Comparison of ENCODE assay signal across 8 mouse cellular contexts in genomic region chr11:67922755-67923125, GRCm38 (mm10). TPM values are rescaled to one million over a fixed set of nuclear protein-coding genes. Genes with fewer than 3 reads are reported as not detected.
DNase-seq lines count a peak whose midpoint lies in the region; ATAC-seq lines count a peak whose summit lies in the region.

No protein-coding gene starts in this region.

- intact Hi-C loops in heart, postnatal 10 days (cut with DNase I) = no loop called here

- ATAC-seq in forebrain, embryonic 14.5 days = peak; percentile 92

- DNase-seq in urinary bladder, adult 18-20 months (ENCODE audit: low spot score in 2 of 2) = peak; percentile 30 to 43
- no peak for DNase-seq in urinary bladder, postnatal 10 days (ENCODE audit: low spot score)
- peak; percentile 85 for DNase-seq in forebrain, embryonic 14.5 days (ENCODE audit: low spot score)
- DNase-seq in heart, postnatal 10 days = peak; percentile 79 to 84
- peak; percentile 94 to 95 for DNase-seq in kidney, postnatal 36 days
- peak; percentile 90 for DNase-seq in lung, postnatal 10 days
- DNase-seq in retina, postnatal 7 days (ENCODE audit: low read depth, low spot score) = peak; percentile 13
- no peak for DNase-seq in natural killer cell, adult 2 months (ENCODE audit: low spot score in 2 of 2)

- H3K27ac ChIP-seq in forebrain, embryonic 14.5 days (ENCODE audit: low read depth, low read length) = no peak overlapping the region

- H3K9ac ChIP-seq in forebrain, embryonic 14.5 days (ENCODE audit: low read length) = no peak overlapping the region

- peak overlapping the region; percentile 100 for H3K4me2 ChIP-seq in forebrain, embryonic 14.5 days (ENCODE audit: low read length)

- WGBS in forebrain, embryonic 14.5 days = 0% methylated on average over 12 of the region's 12 CpGs

- H3K27me3 ChIP-seq in forebrain, embryonic 14.5 days (replicated peaks; ENCODE audit: control insufficient read depth, insufficient read depth, low read length) = peaks cover 22% of the 10 kb centered on the region

- H3K4me3 ChIP-seq in forebrain, embryonic 14.5 days (ENCODE audit: low read depth, low read length) = peak overlapping the region; percentile 65

- peaks cover 6% of the 10 kb centered on the region; the same call in 1 of the 2 replicates for H3K4me1 ChIP-seq in forebrain, embryonic 14.5 days (ENCODE audit: control insufficient read depth, insufficient read depth, low read length)

- no peaks in the 10 kb centered on the region for H3K36me3 ChIP-seq in forebrain, embryonic 14.5 days (ENCODE audit: control insufficient read depth, insufficient read depth, low read length)

- H3K9me3 ChIP-seq in forebrain, embryonic 14.5 days (replicated peaks; ENCODE audit: control insufficient read depth, low read length) = no peaks in the 10 kb centered on the region

RNA-seq across cellular contexts. Expression of gene Usp43, which starts 0.8 kb away (rescaled TPM):
- polyA plus RNA-seq in forebrain, embryonic 14.5 days (2014; fragmentation: Nextera tagmentation; extraction: Ambion mirVana) = 0.61 and 1.1 TPM in 2 replicates
- 1 to 10 TPM; 6.4 to 8.1 TPM for total RNA-seq in heart, postnatal 10 days (2021)

RNA-seq across cellular contexts. Expression of gene Cfap52, which starts 42.7 kb away (rescaled TPM):
- polyA plus RNA-seq in forebrain, embryonic 14.5 days (2014; fragmentation: Nextera tagmentation; extraction: Ambion mirVana) = 2.3 and 3.2 TPM in 2 replicates
- total RNA-seq in heart, postnatal 10 days (2021) = not detected

RNA-seq across cellular contexts. Expression of gene Stx8, which starts 43.3 kb away (rescaled TPM):
- 73.6 and 74.1 TPM in 2 replicates for polyA plus RNA-seq in forebrain, embryonic 14.5 days (2014; fragmentation: Nextera tagmentation; extraction: Ambion mirVana)
- 10 to 100 TPM; 30.1 to 31.8 TPM for total RNA-seq in heart, postnatal 10 days (2021)

Comparison
In these comparisons a context has a peak if more than half of its experiments do, and no peak if none do; other contexts are left out.
1. DNase-seq: peak in urinary bladder, adult 18-20 months (2 of 2), forebrain, embryonic 14.5 days (single experiment), heart, postnatal 10 days (2 of 2), kidney, postnatal 36 days (2 of 2), lung, postnatal 10 days (single experiment) and retina, postnatal 7 days (single experiment); none in urinary bladder, postnatal 10 days (single experiment) and natural killer cell, adult 2 months (0 of 2).